Mouse (Mus musculus) spleen, adult 2 months (tissue): ENCODE data around the gene Adam23. TPM values are rescaled to one million over a fixed set of nuclear protein-coding genes. Genes with fewer than 3 reads are reported as not detected.

ENCODE experiments used
- DNase-seq, 2 experiments: peaks; one replicate each; pipeline versions ENCODE4 v3.0.0 to v3.0.0-alpha.2; 2012 to 2021; ENCODE audit warnings: low spot score in 2 of 2, low read depth in 1 of 2
- H3K27ac ChIP-seq: fragments of 200-500 bp; 2 replicates; pipeline ENCODE4 v1.5.1; 2012; ENCODE audit warnings: low read length, inconsistent platforms; ENCODE audit not compliant: insufficient read depth
- H3K27me3 ChIP-seq: fragments of 200-500 bp; 2 replicates; pipeline ENCODE4 v1.6.1; 2012; ENCODE audit warnings: mild to moderate bottlenecking, moderate library complexity, low read length, inconsistent platforms; ENCODE audit not compliant: control insufficient read depth, insufficient read depth
- H3K36me3 ChIP-seq: fragments of 200-500 bp; 2 replicates; pipeline ENCODE4 v1.6.1; 2012; ENCODE audit warnings: mild to moderate bottlenecking, low read length, inconsistent platforms; ENCODE audit not compliant: control insufficient read depth, insufficient read depth
- H3K4me1 ChIP-seq: fragments of 200-500 bp; 2 replicates; pipeline ENCODE4 v1.6.1; 2011; ENCODE audit warnings: inconsistent platforms; ENCODE audit not compliant: control insufficient read depth, insufficient read depth, insufficient read length
- H3K4me3 ChIP-seq: fragments of 200-500 bp; 2 replicates; pipeline ENCODE4 v1.5.1; 2011; ENCODE audit warnings: mild to moderate bottlenecking, inconsistent platforms; ENCODE audit not compliant: insufficient read depth, insufficient read length; ENCODE audit errors: extremely low read depth
- CTCF ChIP-seq: fragments of 200-500 bp; IDR thresholded peaks from 2 replicates; pipeline ENCODE4 v1.5.1; 2011; ENCODE audit warnings: mild to moderate bottlenecking, inconsistent platforms; ENCODE audit not compliant: insufficient read depth, insufficient read length, insufficient replicate concordance; ENCODE audit errors: extremely low read depth
- POLR2A ChIP-seq: fragments of 200-500 bp; IDR thresholded peaks from 2 replicates; pipeline ENCODE4 v1.6.1; 2011; ENCODE audit warnings: low read depth, low read length, inconsistent platforms
- WGBS: fragments of 180-500 bp; shearing (Covaris S2); methylation state at CpG from one replicate; pipeline ENCODE4 v1.1.7; 2018; 5-methylcytosine and 5-hydroxymethylcytosine counted together
- polyA plus RNA-seq: library from polyadenylated mRNA; depleted of rRNA; stranded (reverse); fragments of >200 nt; gene quantifications from 2 replicates; pipeline ENCODE4 v1.2.3, GENCODE M21; 2012

The Adam23 gene
- polyA plus RNA-seq, 1 experiment, result 11.8 TPM

- H3K27me3 ChIP-seq, result peaks cover 10% of the 10 kb centered on the region
- H3K27ac ChIP-seq, result no peak overlapping the region
- no peak for DNase-seq
- WGBS, result 53% methylated on average over 4 of the region's 4 CpGs
- no peaks in the 10 kb centered on the region for H3K36me3 ChIP-seq
- TF ChIP-seq CTCF (no peak), POLR2A (no peak)
- no peaks in the 10 kb centered on the region for H3K4me1 ChIP-seq
- no peak overlapping the region for H3K4me3 ChIP-seq
Observed at GRCm38 (mm10) chr1:63450091-63450490, 4.4 kb downstream of the Adam23 start.

GRCm38 (mm10) chr1:63453332-63453887, 7.7 kb downstream of the Adam23 start:
- no peak for TF ChIP-seq POLR2A
- TF ChIP-seq CTCF, result no peak
- DNase-seq, result no peak
- Histone ChIP-seq H3K36me3 (no peaks in the 10 kb centered on the region), H3K27me3 (no peaks in the 10 kb centered on the region), H3K27ac (no peak overlapping the region), H3K4me3 (no peak overlapping the region), H3K4me1 (no peaks in the 10 kb centered on the region)
- WGBS, result 83% methylated on average over 5 of the region's 5 CpGs

GRCm38 (mm10) chr1:63457801-63458519, 12.3 kb downstream of the Adam23 start:
- DNase-seq, result no peak
- Histone ChIP-seq H3K36me3 (no peaks in the 10 kb centered on the region), H3K27me3 (no peaks in the 10 kb centered on the region), H3K27ac (no peak overlapping the region), H3K4me1 (no peaks in the 10 kb centered on the region), H3K4me3 (no peak overlapping the region)
- 56% methylated on average over 8 of the region's 8 CpGs for WGBS
- no peak for TF ChIP-seq POLR2A
- no peak for TF ChIP-seq CTCF

GRCm38 (mm10) chr1:63459151-63459550, 13.5 kb downstream of the Adam23 start:
- Histone ChIP-seq H3K27ac (no peak overlapping the region), H3K4me3 (no peak overlapping the region), H3K36me3 (no peaks in the 10 kb centered on the region), H3K4me1 (no peaks in the 10 kb centered on the region), H3K27me3 (no peaks in the 10 kb centered on the region)
- no peak for DNase-seq
- TF ChIP-seq POLR2A (no peak), CTCF (no peak)
- WGBS, result 88% methylated on average over 3 of the region's 3 CpGs

GRCm38 (mm10) chr1:63459926-63460325, 14.2 kb downstream of the Adam23 start:
- TF ChIP-seq POLR2A (no peak), CTCF (no peak)

GRCm38 (mm10) chr1:63464441-63464840, 18.8 kb downstream of the Adam23 start:
- 84% methylated on average over 1 of the region's 1 CpGs for WGBS

More at GRCm38 (mm10) chr1:63459926-63460325, 14.2 kb downstream of the Adam23 start:
- no peaks in the 10 kb centered on the region for H3K4me1 ChIP-seq
- no peak overlapping the region for H3K4me3 ChIP-seq
- H3K27me3 ChIP-seq, result no peaks in the 10 kb centered on the region
- no peaks in the 10 kb centered on the region for H3K36me3 ChIP-seq
- no peak overlapping the region for H3K27ac ChIP-seq
- DNase-seq, result no peak
- 85% methylated on average over 6 of the region's 6 CpGs for WGBS

GRCm38 (mm10) chr1:63473272-63473671, 27.6 kb downstream of the Adam23 start:
- Histone ChIP-seq H3K36me3 (no peaks in the 10 kb centered on the region), H3K4me1 (no peaks in the 10 kb centered on the region), H3K27me3 (no peaks in the 10 kb centered on the region), H3K4me3 (no peak overlapping the region), H3K27ac (no peak overlapping the region)
- TF ChIP-seq POLR2A (no peak), CTCF (no peak)
- no peak for DNase-seq
- 85% methylated on average over 2 of the region's 2 CpGs for WGBS

More at GRCm38 (mm10) chr1:63464441-63464840, 18.8 kb downstream of the Adam23 start:
- H3K4me3 ChIP-seq, result no peak overlapping the region
- H3K27ac ChIP-seq, result no peak overlapping the region
- H3K36me3 ChIP-seq, result no peaks in the 10 kb centered on the region
- H3K27me3 ChIP-seq, result no peaks in the 10 kb centered on the region
- TF ChIP-seq POLR2A (no peak), CTCF (no peak)
- no peak for DNase-seq
- no peaks in the 10 kb centered on the region for H3K4me1 ChIP-seq
